Mouse (Mus musculus) forebrain, embryonic 13.5 days (tissue): Measurements from ENCODE around the gene Usp43. TPM values are rescaled to one million over a fixed set of nuclear protein-coding genes. Genes with fewer than 3 reads are reported as not detected.
A peak's percentile ranks its signal among the peaks of the same experiment; 100 is the strongest.

ENCODE experiments used
- ATAC-seq: fragments of 200-750 bp; cut with Nextera tagmentation; 2 replicates; pipeline ENCODE4 v1.8.0; 2017
- H3K27ac ChIP-seq: fragments of 300-500 bp; sonication (generic); 2 replicates; pipeline ENCODE4 v1.5.1; 2015; ENCODE audit warnings: inconsistent platforms, mild to moderate bottlenecking, moderate library complexity
- H3K27me3 ChIP-seq: fragments of 300-500 bp; sonication (generic); 2 replicates; pipeline ENCODE4 v1.6.1; 2015; ENCODE audit warnings: mild to moderate bottlenecking, inconsistent platforms
- H3K36me3 ChIP-seq: fragments of 300-500 bp; sonication (generic); 2 replicates; pipeline ENCODE4 v1.6.1; 2015; ENCODE audit warnings: mild to moderate bottlenecking, inconsistent platforms; ENCODE audit not compliant: poor library complexity, severe bottlenecking
- H3K4me1 ChIP-seq: fragments of 300-500 bp; sonication (generic); 2 replicates; pipeline ENCODE4 v1.6.1; 2015; ENCODE audit warnings: inconsistent platforms
- H3K4me2 ChIP-seq: fragments of 300-500 bp; sonication (generic); 2 replicates; pipeline ENCODE4 v1.6.1; 2015; ENCODE audit warnings: inconsistent platforms, mild to moderate bottlenecking, moderate library complexity
- H3K4me3 ChIP-seq: fragments of 300-500 bp; sonication (generic); 2 replicates; pipeline ENCODE4 v1.5.1; 2015; ENCODE audit warnings: mild to moderate bottlenecking, inconsistent platforms
- H3K9ac ChIP-seq: fragments of 300-500 bp; sonication (generic); 2 replicates; pipeline ENCODE4 v1.6.1; 2015; ENCODE audit warnings: mild to moderate bottlenecking, inconsistent platforms
- H3K9me3 ChIP-seq: fragments of 300-500 bp; sonication (generic); replicated peaks from 2 replicates; pipeline ENCODE4 v1.6.1; 2016; ENCODE audit warnings: inconsistent platforms
- WGBS: fragments of 180-500 bp; shearing (Covaris S2); methylation state at CpG from one replicate; pipeline ENCODE4 v1.1.7; 2015; 5-methylcytosine and 5-hydroxymethylcytosine counted together
- polyA plus RNA-seq: library from polyadenylated mRNA; unstranded; fragments of >200 nt; fragmentation: Nextera tagmentation; extraction: Ambion mirVana; gene quantifications from 2 replicates; pipeline ENCODE4 v1.2.1, GENCODE M21; 2015

Usp43 gene
- polyA plus RNA-seq, 1 experiment from 2014 or later = 0.37 TPM

GRCm38 (mm10) chr11:67831820-67832219 is 90.1 kb downstream of the Usp43 start:
- Histone ChIP-seq H3K9ac (no peak overlapping the region), H3K36me3 (no peaks in the 10 kb centered on the region), H3K4me2 (no peak overlapping the region), H3K27me3 (no peaks in the 10 kb centered on the region), H3K27ac (no peak overlapping the region), H3K4me3 (no peak overlapping the region), H3K4me1 (no peaks in the 10 kb centered on the region), H3K9me3 (no peaks in the 10 kb centered on the region)
- no peak for ATAC-seq
- 77% methylated on average over 5 of the region's 5 CpGs for WGBS

- Histone ChIP-seq H3K27ac (no peak overlapping the region), H3K27me3 (no peaks in the 10 kb centered on the region), H3K4me3 (no peak overlapping the region), H3K4me1 (no peaks in the 10 kb centered on the region), H3K9me3 (no peaks in the 10 kb centered on the region), H3K36me3 (no peaks in the 10 kb centered on the region), H3K9ac (no peak overlapping the region), H3K4me2 (no peak overlapping the region)
- ATAC-seq = no peak
- 89% methylated on average over 6 of the region's 6 CpGs for WGBS
Measured at GRCm38 (mm10) chr11:67829530-67829929, 92.4 kb downstream of the Usp43 start.

- no peaks in the 10 kb centered on the region for H3K27me3 ChIP-seq
- H3K9me3 ChIP-seq = no peaks in the 10 kb centered on the region
- H3K9ac ChIP-seq = no peak overlapping the region
- H3K4me2 ChIP-seq = no peak overlapping the region
- H3K4me3 ChIP-seq = no peak overlapping the region
- H3K36me3 ChIP-seq = no peaks in the 10 kb centered on the region
- no peak for ATAC-seq
- no peak overlapping the region for H3K27ac ChIP-seq
- 49% methylated on average over 12 of the region's 12 CpGs for WGBS
- H3K4me1 ChIP-seq = no peaks in the 10 kb centered on the region
Measured at GRCm38 (mm10) chr11:67828360-67829059, 93.4 kb downstream of the Usp43 start.

- no peaks in the 10 kb centered on the region for H3K9me3 ChIP-seq
- H3K9ac ChIP-seq = no peak overlapping the region
- no peaks in the 10 kb centered on the region for H3K27me3 ChIP-seq
- no peak overlapping the region for H3K4me3 ChIP-seq
- peak; percentile 53; the same call in 1 of the 2 replicates for ATAC-seq
- 86% methylated on average over 6 of the region's 6 CpGs for WGBS
- no peak overlapping the region for H3K27ac ChIP-seq
- H3K4me1 ChIP-seq = 0 out of 2 replicates have a peak, but pooled peaks cover 3% of the 10 kb centered on the region
- H3K4me2 ChIP-seq = no peak overlapping the region
- no peaks in the 10 kb centered on the region for H3K36me3 ChIP-seq
Measured at GRCm38 (mm10) chr11:67821560-67821959, 100.4 kb downstream of the Usp43 start.

- 0 out of 2 replicates have a peak, but pooled peaks cover 3% of the 10 kb centered on the region for H3K4me1 ChIP-seq
- no peaks in the 10 kb centered on the region for H3K9me3 ChIP-seq
- 0 out of 2 replicates have a peak, but pooled peaks have one; percentile 27 for ATAC-seq
- no peak overlapping the region for H3K4me3 ChIP-seq
- 32% methylated on average over 4 of the region's 4 CpGs for WGBS
- H3K27me3 ChIP-seq = no peaks in the 10 kb centered on the region
- no peak overlapping the region for H3K4me2 ChIP-seq
- H3K9ac ChIP-seq = no peak overlapping the region
- no peak overlapping the region for H3K27ac ChIP-seq
- H3K36me3 ChIP-seq = no peaks in the 10 kb centered on the region
Measured at GRCm38 (mm10) chr11:67820221-67820620, 101.7 kb downstream of the Usp43 start.

- 0 out of 2 replicates have a peak, but pooled peaks cover 3% of the 10 kb centered on the region for H3K4me1 ChIP-seq
- H3K9me3 ChIP-seq = no peaks in the 10 kb centered on the region
- no peak overlapping the region for H3K4me3 ChIP-seq
- no peaks in the 10 kb centered on the region for H3K27me3 ChIP-seq
- 13% methylated on average over 5 of the region's 5 CpGs for WGBS
- ATAC-seq = 0 out of 2 replicates have a peak, but pooled peaks have one; percentile 38
- H3K36me3 ChIP-seq = no peaks in the 10 kb centered on the region
- H3K27ac ChIP-seq = no peak overlapping the region
- peak overlapping the region; percentile 26; the same call in 1 of the 2 replicates for H3K4me2 ChIP-seq
- peak overlapping the region; percentile 17; the same call in 1 of the 2 replicates for H3K9ac ChIP-seq
Measured at GRCm38 (mm10) chr11:67819604-67820003, 102.3 kb downstream of the Usp43 start.

- Histone ChIP-seq H3K27ac (no peak overlapping the region), H3K4me2 (no peak overlapping the region), H3K4me1 (no peaks in the 10 kb centered on the region), H3K36me3 (no peaks in the 10 kb centered on the region), H3K9me3 (no peaks in the 10 kb centered on the region), H3K4me3 (no peak overlapping the region), H3K9ac (no peak overlapping the region), H3K27me3 (no peaks in the 10 kb centered on the region)
- 82% methylated on average over 6 of the region's 6 CpGs for WGBS
- no peak for ATAC-seq
Measured at GRCm38 (mm10) chr11:67811535-67811934, 110.4 kb downstream of the Usp43 start.

GRCm38 (mm10) chr11:67808051-67808450 is 113.9 kb downstream of the Usp43 start:
- WGBS = 75% methylated on average over 5 of the region's 5 CpGs
- Histone ChIP-seq H3K36me3 (no peaks in the 10 kb centered on the region), H3K9me3 (no peaks in the 10 kb centered on the region), H3K4me2 (no peak overlapping the region), H3K4me1 (no peaks in the 10 kb centered on the region), H3K9ac (no peak overlapping the region), H3K4me3 (no peak overlapping the region), H3K27ac (no peak overlapping the region), H3K27me3 (no peaks in the 10 kb centered on the region)
- no peak for ATAC-seq

GRCm38 (mm10) chr11:67806832-67807597 is 114.9 kb downstream of the Usp43 start:
- Histone ChIP-seq H3K4me3 (no peak overlapping the region), H3K9me3 (no peaks in the 10 kb centered on the region), H3K4me2 (no peak overlapping the region), H3K36me3 (no peaks in the 10 kb centered on the region), H3K27ac (no peak overlapping the region), H3K4me1 (no peaks in the 10 kb centered on the region), H3K9ac (no peak overlapping the region), H3K27me3 (no peaks in the 10 kb centered on the region)
- WGBS = 92% methylated on average over 11 of the region's 11 CpGs
- no peak for ATAC-seq

GRCm38 (mm10) chr11:67805538-67805937 is 116.4 kb downstream of the Usp43 start:
- Histone ChIP-seq H3K4me1 (no peaks in the 10 kb centered on the region), H3K36me3 (no peaks in the 10 kb centered on the region), H3K27ac (no peak overlapping the region), H3K27me3 (no peaks in the 10 kb centered on the region), H3K4me2 (no peak overlapping the region), H3K4me3 (no peak overlapping the region), H3K9ac (no peak overlapping the region), H3K9me3 (no peaks in the 10 kb centered on the region)
- WGBS = 100% methylated on average over 1 of the region's 1 CpGs
- ATAC-seq = no peak
